Mouse (Mus musculus): ENCODE measurements at regions not wholly inside any gene's neighbourhood (a gene's known extent, or its start where the extent isn't known, plus 50 kb on each side); places are given as distances from the start of the nearest gene placed in this dataset.

DNA sequence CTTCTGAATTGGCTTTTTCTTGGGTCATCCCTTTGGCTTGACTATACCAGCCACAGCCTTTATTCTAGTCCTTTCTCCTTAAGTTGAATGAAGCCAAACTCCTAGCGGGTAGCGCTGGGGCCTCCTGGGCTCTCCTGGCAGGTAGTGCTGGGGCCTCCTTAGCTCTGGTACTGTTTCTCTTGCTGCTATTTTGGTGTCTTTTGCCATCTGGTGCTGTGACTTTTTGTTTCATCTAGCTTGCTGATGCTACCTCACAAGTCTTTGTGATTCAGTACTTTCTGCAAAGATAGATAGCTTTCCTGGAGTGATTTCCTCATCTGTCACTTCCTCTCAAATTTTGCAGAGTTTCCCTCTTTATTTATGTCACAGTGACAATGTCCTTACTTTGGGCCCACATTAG lies 90.1 kb downstream of the Tmem200c start:
- H3K4me3 ChIP-seq (ENCODE audit: control insufficient read depth in 1 of 2, insufficient read depth in 1 of 2, low read depth in 1 of 2, low read length in 2 of 2), result no peak overlapping the region
- H3K9ac ChIP-seq (ENCODE audit: low read length), result no peak overlapping the region
- H3K36me3 ChIP-seq (ENCODE audit: control insufficient read depth, insufficient read depth, low read length), result no peaks in the 10 kb centered on the region
- no peak overlapping the region for H3K4me2 ChIP-seq (ENCODE audit: low read length)
- H3K27me3 ChIP-seq (ENCODE audit: control insufficient read depth, insufficient read depth, low read length), result no peaks in the 10 kb centered on the region
- ATAC-seq (ENCODE audit: insufficient number of reproducible peaks, insufficient read depth, low FRiP score, low read depth), result no peak
- H3K9me3 ChIP-seq (ENCODE audit: control insufficient read depth, low read length), result 0 out of 2 replicates have a peak, but pooled peaks cover 2% of the 10 kb centered on the region
- no peaks in the 10 kb centered on the region for H3K4me1 ChIP-seq (ENCODE audit: control insufficient read depth in 2 of 2, insufficient read depth in 2 of 2, low read length in 2 of 2)
- no peak overlapping the region for H3K27ac ChIP-seq (replicated peaks in 1 of 2; ENCODE audit: control insufficient read depth in 1 of 2, insufficient read depth in 1 of 2, low read depth in 2 of 2, low read length in 2 of 2)
- WGBS, result 91% methylated on average over 2 of the region's 2 CpGs

DNA sequence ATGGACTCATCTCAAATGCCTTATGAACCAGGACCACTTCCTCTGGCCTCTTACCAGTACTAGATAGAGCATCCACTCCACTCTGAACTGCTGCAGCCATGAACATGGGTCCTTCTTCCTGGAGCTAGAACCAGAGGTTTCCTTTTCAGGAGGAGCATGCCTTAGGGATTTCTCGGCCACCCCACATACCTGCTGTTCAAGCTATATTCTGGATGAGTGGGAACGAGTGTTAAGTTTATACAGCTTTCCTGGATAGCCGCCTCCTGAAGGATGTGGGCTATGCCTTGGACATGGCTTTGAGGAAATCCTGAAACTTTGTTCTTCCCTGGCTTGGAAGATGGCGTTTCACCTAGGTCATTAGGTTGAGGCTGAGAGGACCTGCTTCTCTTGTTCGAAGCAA lies 91.8 kb downstream of the Tmem200c start:
- no peaks in the 10 kb centered on the region for H3K27me3 ChIP-seq (ENCODE audit: control insufficient read depth, insufficient read depth, low read length)
- no peaks in the 10 kb centered on the region for H3K4me1 ChIP-seq (ENCODE audit: control insufficient read depth in 2 of 2, insufficient read depth in 2 of 2, low read length in 2 of 2)
- 0 out of 2 replicates have a peak, but pooled peaks cover 3% of the 10 kb centered on the region for H3K9me3 ChIP-seq (ENCODE audit: control insufficient read depth, low read length)
- H3K4me2 ChIP-seq (ENCODE audit: low read length), result no peak overlapping the region
- no peak overlapping the region for H3K9ac ChIP-seq (ENCODE audit: low read length)
- no peak overlapping the region for H3K27ac ChIP-seq (replicated peaks in 1 of 2; ENCODE audit: control insufficient read depth in 1 of 2, insufficient read depth in 1 of 2, low read depth in 2 of 2, low read length in 2 of 2)
- WGBS, result 83% methylated on average over 5 of the region's 5 CpGs
- ATAC-seq (ENCODE audit: insufficient number of reproducible peaks, insufficient read depth, low FRiP score, low read depth), result no peak
- H3K36me3 ChIP-seq (ENCODE audit: control insufficient read depth, insufficient read depth, low read length), result no peaks in the 10 kb centered on the region
- no peak overlapping the region for H3K4me3 ChIP-seq (ENCODE audit: control insufficient read depth in 1 of 2, insufficient read depth in 1 of 2, low read depth in 1 of 2, low read length in 2 of 2)

DNA sequence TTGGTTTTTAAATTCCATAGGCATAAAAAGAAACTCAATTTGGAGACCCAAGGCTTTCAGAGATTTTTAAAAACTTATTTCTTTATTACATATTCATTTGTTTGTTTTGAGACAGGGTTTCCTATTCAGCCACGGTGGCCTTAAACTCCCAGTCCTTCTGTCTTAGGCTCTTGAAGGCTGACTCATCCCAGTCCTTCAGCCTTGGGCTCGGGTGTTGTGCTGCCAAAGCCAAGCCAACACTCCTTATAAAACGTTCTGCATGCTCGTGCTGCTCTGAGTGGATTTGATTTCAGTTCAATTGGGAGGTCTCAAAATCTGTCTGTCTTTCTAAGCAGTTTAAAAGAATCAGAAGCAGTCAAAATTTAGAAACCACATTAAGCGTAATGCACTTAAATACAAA lies 96.8 kb downstream of the Tmem200c start:
- Histone ChIP-seq H3K4me3 (ENCODE audit: control insufficient read depth in 1 of 2, insufficient read depth in 1 of 2, low read depth in 1 of 2, low read length in 2 of 2) (no peak overlapping the region), H3K4me2 (ENCODE audit: low read length) (no peak overlapping the region), H3K27ac (replicated peaks in 1 of 2; ENCODE audit: control insufficient read depth in 1 of 2, insufficient read depth in 1 of 2, low read depth in 2 of 2, low read length in 2 of 2) (no peak overlapping the region), H3K9me3 (ENCODE audit: control insufficient read depth, low read length) (0 out of 2 replicates have a peak, but pooled peaks cover 3% of the 10 kb centered on the region), H3K36me3 (ENCODE audit: control insufficient read depth, insufficient read depth, low read length) (no peaks in the 10 kb centered on the region), H3K27me3 (ENCODE audit: control insufficient read depth, insufficient read depth, low read length) (no peaks in the 10 kb centered on the region), H3K4me1 (ENCODE audit: control insufficient read depth in 2 of 2, insufficient read depth in 2 of 2, low read length in 2 of 2) (peaks cover 6 to 13% of the 10 kb centered on the region in 2 experiments), H3K9ac (ENCODE audit: low read length) (no peak overlapping the region)
- 64% methylated on average over 5 of the region's 5 CpGs for WGBS
- ATAC-seq (ENCODE audit: insufficient number of reproducible peaks, insufficient read depth, low FRiP score, low read depth), result no peak

DNA sequence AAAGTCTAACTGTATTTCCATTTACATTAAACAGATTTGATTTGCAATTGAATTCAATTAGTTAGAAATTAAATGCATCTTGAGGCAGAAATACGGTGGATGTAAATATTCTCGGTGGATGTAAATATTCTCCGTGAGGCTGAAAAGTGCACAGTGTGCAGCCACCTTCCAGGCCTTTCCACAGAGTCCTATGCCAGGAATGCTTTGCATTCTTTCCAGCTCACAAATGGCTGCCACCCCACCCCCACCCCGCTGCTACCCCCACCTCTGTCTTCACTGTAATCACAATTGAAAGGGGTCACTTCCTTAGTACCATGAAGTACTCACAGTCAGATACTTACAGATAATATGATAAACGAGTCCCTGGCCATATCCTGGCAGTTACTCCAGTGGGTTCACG lies 101.0 kb downstream of the Tmem200c start:
- H3K27me3 ChIP-seq (ENCODE audit: control insufficient read depth, insufficient read depth, low read length), result no peaks in the 10 kb centered on the region
- no peak overlapping the region for H3K9ac ChIP-seq (ENCODE audit: low read length)
- 0 out of 2 replicates have a peak overlapping the region, but pooled peaks have one; percentile 2 for H3K4me2 ChIP-seq (ENCODE audit: low read length)
- 19% methylated on average over 6 of the region's 6 CpGs for WGBS
- H3K36me3 ChIP-seq (ENCODE audit: control insufficient read depth, insufficient read depth, low read length), result no peaks in the 10 kb centered on the region
- H3K4me3 ChIP-seq (ENCODE audit: control insufficient read depth in 1 of 2, insufficient read depth in 1 of 2, low read depth in 1 of 2, low read length in 2 of 2), result no peak overlapping the region
- peaks cover 6 to 22% of the 10 kb centered on the region in 2 experiments for H3K4me1 ChIP-seq (ENCODE audit: control insufficient read depth in 2 of 2, insufficient read depth in 2 of 2, low read length in 2 of 2)
- ATAC-seq (ENCODE audit: insufficient number of reproducible peaks, insufficient read depth, low FRiP score, low read depth), result no peak
- H3K27ac ChIP-seq (replicated peaks in 1 of 2; ENCODE audit: control insufficient read depth in 1 of 2, insufficient read depth in 1 of 2, low read depth in 2 of 2, low read length in 2 of 2), result no peak overlapping the region
- no peaks in the 10 kb centered on the region for H3K9me3 ChIP-seq (ENCODE audit: control insufficient read depth, low read length)

DNA sequence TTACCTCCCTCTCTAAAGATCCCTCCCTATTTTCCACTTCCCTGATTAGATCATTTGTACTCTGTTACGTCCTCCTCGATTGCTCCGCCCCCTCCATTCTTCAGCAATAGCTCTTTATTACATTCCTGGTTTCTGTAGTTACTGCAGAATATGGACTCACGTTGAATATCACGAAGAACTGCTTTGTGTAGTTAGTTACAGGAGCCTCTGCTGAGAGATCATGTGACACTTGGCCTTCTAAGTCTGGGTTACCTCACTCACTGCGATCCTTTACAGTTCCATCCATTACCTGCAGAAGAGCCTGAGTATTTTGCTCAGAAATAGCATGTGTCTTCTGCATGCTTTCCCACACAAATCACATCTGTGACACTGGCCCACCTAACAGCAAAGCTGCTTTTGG lies 102.3 kb downstream of the Tmem200c start:
- Histone ChIP-seq H3K4me3 (ENCODE audit: control insufficient read depth in 1 of 2, insufficient read depth in 1 of 2, low read depth in 1 of 2, low read length in 2 of 2) (no peak overlapping the region), H3K27ac (replicated peaks in 1 of 2; ENCODE audit: control insufficient read depth in 1 of 2, insufficient read depth in 1 of 2, low read depth in 2 of 2, low read length in 2 of 2) (no peak overlapping the region), H3K4me2 (ENCODE audit: low read length) (no peak overlapping the region), H3K27me3 (ENCODE audit: control insufficient read depth, insufficient read depth, low read length) (no peaks in the 10 kb centered on the region), H3K4me1 (ENCODE audit: control insufficient read depth in 2 of 2, insufficient read depth in 2 of 2, low read length in 2 of 2) (peaks cover 6 to 22% of the 10 kb centered on the region in 2 experiments), H3K9me3 (ENCODE audit: control insufficient read depth, low read length) (no peaks in the 10 kb centered on the region), H3K9ac (ENCODE audit: low read length) (no peak overlapping the region), H3K36me3 (ENCODE audit: control insufficient read depth, insufficient read depth, low read length) (no peaks in the 10 kb centered on the region)
- ATAC-seq (ENCODE audit: insufficient number of reproducible peaks, insufficient read depth, low FRiP score, low read depth), result no peak
- 53% methylated on average over 6 of the region's 6 CpGs for WGBS

DNA sequence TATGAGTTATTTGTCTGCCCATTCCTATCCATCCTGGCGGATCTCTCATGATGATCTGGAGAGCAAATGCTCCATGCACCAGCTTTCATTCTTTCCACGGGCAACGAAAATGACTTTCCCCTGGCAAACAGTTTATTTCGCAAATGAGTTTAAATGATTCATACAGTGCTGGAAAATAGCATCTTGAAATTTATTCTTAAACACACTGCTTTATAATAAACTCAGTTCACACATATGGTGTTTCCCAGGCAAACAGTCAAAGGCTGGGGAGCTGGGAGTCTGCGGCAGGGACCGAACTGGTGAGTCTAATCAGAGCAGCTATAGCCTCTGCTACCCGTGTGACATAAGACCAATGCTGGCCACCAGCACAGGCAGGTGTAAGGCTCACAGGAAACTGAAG lies 106.8 kb downstream of the Tmem200c start:
- no peak for ATAC-seq (ENCODE audit: insufficient number of reproducible peaks, insufficient read depth, low FRiP score, low read depth)
- H3K9me3 ChIP-seq (ENCODE audit: control insufficient read depth, low read length), result no peaks in the 10 kb centered on the region
- H3K36me3 ChIP-seq (ENCODE audit: control insufficient read depth, insufficient read depth, low read length), result no peaks in the 10 kb centered on the region
- WGBS, result 85% methylated on average over 7 of the region's 7 CpGs
- H3K27ac ChIP-seq (replicated peaks in 1 of 2; ENCODE audit: control insufficient read depth in 1 of 2, insufficient read depth in 1 of 2, low read depth in 2 of 2, low read length in 2 of 2), result no peak overlapping the region
- H3K27me3 ChIP-seq (ENCODE audit: control insufficient read depth, insufficient read depth, low read length), result no peaks in the 10 kb centered on the region
- H3K4me1 ChIP-seq (ENCODE audit: control insufficient read depth in 2 of 2, insufficient read depth in 2 of 2, low read length in 2 of 2), result peaks cover 0 to 8% of the 10 kb centered on the region in 2 experiments; a peak in 1 of 4 replicates
- H3K9ac ChIP-seq (ENCODE audit: low read length), result no peak overlapping the region
- no peak overlapping the region for H3K4me2 ChIP-seq (ENCODE audit: low read length)
- H3K4me3 ChIP-seq (ENCODE audit: control insufficient read depth in 1 of 2, insufficient read depth in 1 of 2, low read depth in 1 of 2, low read length in 2 of 2), result no peak overlapping the region

DNA sequence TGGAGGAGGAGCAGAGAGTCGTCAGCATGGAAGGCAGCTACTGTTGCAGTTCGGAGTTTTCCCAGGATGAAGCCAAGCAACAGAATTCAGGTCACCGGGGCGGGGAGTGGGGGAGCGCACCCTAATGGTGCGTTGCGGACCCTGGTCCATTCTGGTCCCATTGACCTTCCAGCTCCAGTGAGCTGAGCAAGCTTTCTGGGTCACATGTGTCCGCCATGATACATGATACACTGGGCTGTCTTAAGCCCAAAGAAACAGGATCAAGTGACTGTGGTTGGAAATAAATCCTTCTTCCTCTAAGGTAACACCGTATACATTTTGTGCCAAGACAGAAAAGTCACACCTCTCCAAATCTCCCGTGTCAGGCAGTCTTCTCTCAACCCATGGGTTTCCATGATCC lies 107.6 kb downstream of the Tmem200c start:
- WGBS, result 82% methylated on average over 10 of the region's 10 CpGs
- Histone ChIP-seq H3K27ac (replicated peaks in 1 of 2; ENCODE audit: control insufficient read depth in 1 of 2, insufficient read depth in 1 of 2, low read depth in 2 of 2, low read length in 2 of 2) (no peak overlapping the region), H3K36me3 (ENCODE audit: control insufficient read depth, insufficient read depth, low read length) (no peaks in the 10 kb centered on the region), H3K9me3 (ENCODE audit: control insufficient read depth, low read length) (no peaks in the 10 kb centered on the region), H3K4me1 (ENCODE audit: control insufficient read depth in 2 of 2, insufficient read depth in 2 of 2, low read length in 2 of 2) (peaks cover 0 to 2% of the 10 kb centered on the region in 2 experiments; a peak in 1 of 4 replicates), H3K4me2 (ENCODE audit: low read length) (no peak overlapping the region), H3K9ac (ENCODE audit: low read length) (no peak overlapping the region), H3K27me3 (ENCODE audit: control insufficient read depth, insufficient read depth, low read length) (no peaks in the 10 kb centered on the region), H3K4me3 (ENCODE audit: control insufficient read depth in 1 of 2, insufficient read depth in 1 of 2, low read depth in 1 of 2, low read length in 2 of 2) (no peak overlapping the region)
- ATAC-seq (ENCODE audit: insufficient number of reproducible peaks, insufficient read depth, low FRiP score, low read depth), result no peak

DNA sequence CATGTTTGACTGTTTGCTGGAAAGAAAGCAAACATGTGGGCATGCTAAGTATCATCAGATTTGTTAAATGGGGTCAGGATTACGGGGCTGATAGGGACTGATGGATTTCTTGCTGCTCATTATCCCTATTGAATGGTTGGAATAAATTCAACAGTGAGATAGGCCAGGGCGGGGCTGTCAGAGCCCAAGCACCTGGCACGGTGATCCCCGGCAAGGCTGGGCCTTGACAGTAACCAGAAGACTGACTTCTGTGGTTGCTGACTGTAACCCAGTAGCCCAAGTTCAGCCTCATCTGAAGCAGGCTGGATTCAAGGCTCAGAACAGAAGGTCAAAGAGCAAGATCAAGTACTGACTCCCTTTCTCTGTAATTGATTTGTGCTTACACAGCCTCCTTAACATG lies 109.6 kb downstream of the Tmem200c start:
- 65% methylated on average over 4 of the region's 4 CpGs for WGBS
- Histone ChIP-seq H3K9ac (ENCODE audit: low read length) (no peak overlapping the region), H3K4me3 (ENCODE audit: control insufficient read depth in 1 of 2, insufficient read depth in 1 of 2, low read depth in 1 of 2, low read length in 2 of 2) (no peak overlapping the region), H3K4me1 (ENCODE audit: control insufficient read depth in 2 of 2, insufficient read depth in 2 of 2, low read length in 2 of 2) (no peaks in the 10 kb centered on the region), H3K27me3 (ENCODE audit: control insufficient read depth, insufficient read depth, low read length) (no peaks in the 10 kb centered on the region), H3K4me2 (ENCODE audit: low read length) (no peak overlapping the region), H3K27ac (replicated peaks in 1 of 2; ENCODE audit: control insufficient read depth in 1 of 2, insufficient read depth in 1 of 2, low read depth in 2 of 2, low read length in 2 of 2) (no peak overlapping the region), H3K36me3 (ENCODE audit: control insufficient read depth, insufficient read depth, low read length) (no peaks in the 10 kb centered on the region), H3K9me3 (ENCODE audit: control insufficient read depth, low read length) (no peaks in the 10 kb centered on the region)
- no peak for ATAC-seq (ENCODE audit: insufficient number of reproducible peaks, insufficient read depth, low FRiP score, low read depth)
